Mouse (Mus musculus) limb, embryonic 14.5 days (tissue): ENCODE results near the gene Enpp3. TPM values are rescaled to one million over a fixed set of nuclear protein-coding genes. Genes with fewer than 3 reads are reported as not detected.
"Not testable (repeated sequence)": the region's sequence is repeated elsewhere in the genome, so short reads cannot be mapped to it uniquely, and the experiment has no call there.

Source experiments
- ATAC-seq: fragments of 200-750 bp; cut with Nextera tagmentation; 2 replicates; pipeline ENCODE4 v1.8.0; 2017; ENCODE audit warnings: low read depth, moderate number of reproducible peaks, moderate TSS enrichment; ENCODE audit not compliant: low FRiP score
- DNase-seq: peaks from one replicate; pipeline ENCODE4 v3.0.0-alpha.2; 2015; ENCODE audit warnings: low spot score
- H3K27ac ChIP-seq: fragments of 300-500 bp; sonication (generic); replicated peaks from 2 replicates; pipeline ENCODE4 v1.5.1; 2014; ENCODE audit warnings: low read depth, mild to moderate bottlenecking, low read length, moderate library complexity, mixed read lengths
- H3K27me3 ChIP-seq: fragments of 300-500 bp; sonication (generic); 2 replicates; pipeline ENCODE4 v1.6.1; 2014; ENCODE audit warnings: low read length, mixed read lengths; ENCODE audit not compliant: control insufficient read depth, insufficient read depth
- H3K36me3 ChIP-seq: fragments of 300-500 bp; sonication (generic); 2 replicates; pipeline ENCODE4 v1.6.1; 2014; ENCODE audit warnings: mild to moderate bottlenecking, low read length, moderate library complexity, mixed read lengths; ENCODE audit not compliant: control insufficient read depth, insufficient read depth
- H3K4me1 ChIP-seq: fragments of 300-500 bp; sonication (generic); 2 replicates; pipeline ENCODE4 v1.6.1; 2014; ENCODE audit warnings: antibody characterized with exemption, low read length, mixed read lengths; ENCODE audit not compliant: control insufficient read depth, insufficient read depth
- H3K4me2 ChIP-seq: fragments of 300-500 bp; sonication (generic); replicated peaks from 2 replicates; pipeline ENCODE4 v1.6.1; 2014; ENCODE audit warnings: low read depth, mild to moderate bottlenecking, low read length, moderate library complexity; ENCODE audit not compliant: severe bottlenecking
- H3K4me3 ChIP-seq: fragments of 300-500 bp; sonication (generic); replicated peaks from 2 replicates; pipeline ENCODE4 v1.5.1; 2014; ENCODE audit warnings: low read length
- H3K9ac ChIP-seq: fragments of 300-500 bp; sonication (generic); 2 replicates; pipeline ENCODE4 v1.6.1; 2014; ENCODE audit warnings: mild to moderate bottlenecking, low read depth, low read length, moderate library complexity; ENCODE audit not compliant: severe bottlenecking
- H3K9me3 ChIP-seq: fragments of 300-500 bp; sonication (generic); 2 replicates; pipeline ENCODE4 v1.6.1; 2016; ENCODE audit warnings: low read length; ENCODE audit not compliant: control insufficient read depth
- POLR2A ChIP-seq: fragments of 200-500 bp; IDR thresholded peaks from 2 replicates; pipeline ENCODE4 v1.8.0; 2012; ENCODE audit warnings: inconsistent platforms, mild to moderate bottlenecking, moderate library complexity, borderline replicate concordance; ENCODE audit not compliant: insufficient read depth, insufficient read length; ENCODE audit errors: extremely low read depth
- WGBS: fragments of 180-500 bp; shearing (Covaris S2); extraction: QIAGEN DNeasy Blood & Tissue Kit; methylation state at CpG from one replicate; pipeline ENCODE4 v1.1.7; 2014; 5-methylcytosine and 5-hydroxymethylcytosine counted together
- polyA plus RNA-seq, 2 experiments: library from polyadenylated mRNA; depleted of rRNA in 1 of 2; stranded (reverse) in 1 of 2; unstranded in 1 of 2; fragments of >200 nt; fragmentation: Nextera tagmentation in 1 of 2; extraction: Ambion mirVana in 1 of 2; gene quantifications; 2 replicates each; pipeline versions ENCODE4 v1.2.1 to v1.2.3; 2012 to 2014

Gene Enpp3
- polyA plus RNA-seq, 2 experiments = 6.0 to 8.0 TPM

DNA sequence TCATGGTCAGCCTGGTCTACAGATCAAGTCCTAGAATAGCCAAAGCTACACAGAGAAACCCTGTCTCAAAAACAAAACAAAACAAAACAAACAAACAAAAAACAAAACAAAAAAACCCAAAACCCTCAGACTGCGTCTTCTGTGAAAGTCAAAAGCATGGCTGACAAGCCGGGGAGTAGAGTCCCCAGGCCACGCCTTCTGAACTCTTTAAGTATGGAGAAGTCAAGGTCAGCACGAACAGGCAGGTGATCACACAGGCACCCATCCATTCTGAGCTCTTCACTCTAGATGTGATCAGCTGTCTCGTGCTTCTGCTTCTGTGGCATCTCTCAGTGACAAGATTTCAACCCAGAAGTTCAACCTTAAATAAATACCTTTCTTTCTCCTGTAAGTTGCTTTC, 35.9 kb downstream of the Enpp3 start:
- no peaks in the 10 kb centered on the region for H3K36me3 ChIP-seq
- ATAC-seq (no peak), DNase-seq (no peak)
- 86% methylated on average over 5 of the region's 5 CpGs for WGBS
- H3K27ac ChIP-seq = no peak overlapping the region
- TF ChIP-seq POLR2A = no peak
- no peaks in the 10 kb centered on the region for H3K9me3 ChIP-seq
- H3K4me1 ChIP-seq = no peaks in the 10 kb centered on the region; the same call in 1 of the 2 replicates
- no peak overlapping the region for H3K9ac ChIP-seq
- no peak overlapping the region for H3K4me2 ChIP-seq
- no peaks in the 10 kb centered on the region for H3K27me3 ChIP-seq
- H3K4me3 ChIP-seq = no peak overlapping the region

- Histone ChIP-seq H3K4me3 (no peak overlapping the region), H3K9me3 (no peaks in the 10 kb centered on the region), H3K4me1 (no peaks in the 10 kb centered on the region; the same call in 1 of the 2 replicates), H3K4me2 (no peak overlapping the region), H3K27me3 (no peaks in the 10 kb centered on the region), H3K27ac (no peak overlapping the region), H3K36me3 (no peaks in the 10 kb centered on the region), H3K9ac (no peak overlapping the region)
- ATAC-seq (no peak), DNase-seq (no peak)
- TF ChIP-seq POLR2A = no peak
- WGBS = 90% methylated on average over 10 of the region's 10 CpGs
Measured at GRCm38 (mm10) chr10:24805876-24806275, 36.7 kb downstream of the Enpp3 start.

- no peak for TF ChIP-seq POLR2A
- H3K9me3 ChIP-seq = no peaks in the 10 kb centered on the region
- no peak overlapping the region for H3K4me3 ChIP-seq
- no peaks in the 10 kb centered on the region for H3K27me3 ChIP-seq
- no peaks in the 10 kb centered on the region for H3K36me3 ChIP-seq
- H3K27ac ChIP-seq = no peak overlapping the region
- H3K4me2 ChIP-seq = no peak overlapping the region
- DNase-seq (no peak), ATAC-seq (no peak)
- 77% methylated on average over 2 of the region's 2 CpGs for WGBS
- no peaks in the 10 kb centered on the region for H3K4me1 ChIP-seq
- H3K9ac ChIP-seq = no peak overlapping the region
Measured at GRCm38 (mm10) chr10:24805173-24805572, 37.5 kb downstream of the Enpp3 start.

- not testable (repeated sequence) for H3K4me3 ChIP-seq, H3K4me1 ChIP-seq, H3K4me2 ChIP-seq, H3K27ac ChIP-seq, DNase-seq, H3K27me3 ChIP-seq, ATAC-seq, H3K9ac ChIP-seq, H3K36me3 ChIP-seq, H3K9me3 ChIP-seq
- WGBS = 89% methylated on average over 2 of the region's 2 CpGs
Measured at GRCm38 (mm10) chr10:24802742-24803244, 39.8 kb downstream of the Enpp3 start.

DNA sequence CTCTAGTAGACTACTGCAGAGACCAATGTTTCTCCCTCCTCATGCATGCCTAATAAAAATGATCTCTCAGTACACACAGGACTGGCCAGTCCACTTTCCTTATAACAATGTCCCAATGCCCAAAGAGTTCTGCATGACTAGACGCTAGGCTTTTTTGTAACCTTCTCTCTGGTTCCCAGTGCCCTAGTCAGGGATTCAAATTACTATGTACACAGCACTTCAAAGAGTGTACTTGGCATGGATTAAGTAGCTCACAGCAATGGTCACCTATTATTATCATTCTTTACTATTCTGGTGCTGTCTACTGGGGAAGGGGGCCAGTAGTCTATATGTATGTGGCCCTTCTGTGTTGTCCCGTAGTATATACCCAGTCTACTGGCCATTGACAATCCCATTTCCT, 40.8 kb downstream of the Enpp3 start:
- H3K4me3 ChIP-seq = no peak overlapping the region
- no peaks in the 10 kb centered on the region for H3K27me3 ChIP-seq
- H3K9me3 ChIP-seq = no peaks in the 10 kb centered on the region
- TF ChIP-seq POLR2A = no peak
- no peaks in the 10 kb centered on the region for H3K4me1 ChIP-seq
- no peaks in the 10 kb centered on the region for H3K36me3 ChIP-seq
- no peak overlapping the region for H3K9ac ChIP-seq
- no peak overlapping the region for H3K27ac ChIP-seq
- H3K4me2 ChIP-seq = no peak overlapping the region
- DNase-seq (no peak), ATAC-seq (no peak)
- WGBS = 97% methylated on average over 2 of the region's 2 CpGs

- Histone ChIP-seq H3K36me3 (no peaks in the 10 kb centered on the region), H3K9ac (no peak overlapping the region), H3K4me3 (no peak overlapping the region), H3K4me2 (no peak overlapping the region), H3K27ac (no peak overlapping the region), H3K4me1 (no peaks in the 10 kb centered on the region), H3K27me3 (no peaks in the 10 kb centered on the region), H3K9me3 (no peaks in the 10 kb centered on the region)
- ATAC-seq (no peak), DNase-seq (peak; percentile 45)
- no peak for TF ChIP-seq POLR2A
- WGBS = 53% methylated on average over 5 of the region's 5 CpGs
Measured at GRCm38 (mm10) chr10:24797246-24797645, 45.4 kb downstream of the Enpp3 start.
